Mouse (Mus musculus) c-Kit-positive CD71-positive TER-119-negative erythroid progenitor cells, embryonic 14.5 days (primary cell): ENCODE results near the gene Cog3.

Experiments used
- DNase-seq: peaks from one replicate; pipeline ENCODE4 v3.0.0-alpha.2; 2013; ENCODE audit warnings: low read depth

Cog3 gene

DNA sequence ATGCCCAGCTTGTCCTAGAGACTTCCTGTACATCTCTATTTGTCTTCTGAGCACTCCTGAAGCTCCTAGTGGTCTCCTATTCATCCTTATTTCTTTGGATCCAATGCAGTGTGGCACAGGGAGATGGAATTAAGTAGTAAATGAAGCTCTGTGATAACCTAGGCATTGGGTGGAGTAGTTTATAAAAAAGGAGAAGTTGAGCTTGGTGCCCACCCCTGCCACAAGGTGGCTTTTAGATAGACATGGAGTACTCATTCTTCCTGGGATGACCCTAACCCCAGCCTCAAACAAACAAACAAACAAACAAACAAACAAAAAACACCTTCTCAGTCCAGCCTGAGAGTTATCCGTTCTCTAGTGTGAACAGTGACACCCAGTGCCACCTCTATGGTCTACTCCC, 56.4 kb downstream of the Cog3 start:
- DNase-seq = no peak

DNA sequence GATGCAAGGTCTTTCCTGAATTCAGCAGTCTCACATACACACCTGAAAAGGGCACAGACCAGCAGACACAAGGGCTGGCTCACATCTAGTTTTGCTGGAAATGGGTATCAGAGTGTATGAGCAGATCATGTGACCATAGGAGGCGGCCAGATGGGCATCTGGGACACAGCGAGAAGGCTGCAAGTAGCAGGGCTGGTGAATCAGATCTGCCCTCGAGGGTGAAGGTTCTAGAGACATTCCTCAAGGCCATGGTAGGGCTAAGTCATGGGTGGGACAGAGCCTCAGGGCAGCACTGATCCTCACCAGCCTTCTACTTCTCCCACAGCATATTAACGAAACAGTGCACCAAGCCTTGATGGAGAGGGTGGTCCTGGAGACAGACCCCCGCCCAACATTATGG, 58.2 kb downstream of the Cog3 start:
- DNase-seq = no peak

GRCm38 (mm10) chr14:75690428-75690827, 63.9 kb downstream of the Cog3 start:
- DNase-seq = no peak

DNA sequence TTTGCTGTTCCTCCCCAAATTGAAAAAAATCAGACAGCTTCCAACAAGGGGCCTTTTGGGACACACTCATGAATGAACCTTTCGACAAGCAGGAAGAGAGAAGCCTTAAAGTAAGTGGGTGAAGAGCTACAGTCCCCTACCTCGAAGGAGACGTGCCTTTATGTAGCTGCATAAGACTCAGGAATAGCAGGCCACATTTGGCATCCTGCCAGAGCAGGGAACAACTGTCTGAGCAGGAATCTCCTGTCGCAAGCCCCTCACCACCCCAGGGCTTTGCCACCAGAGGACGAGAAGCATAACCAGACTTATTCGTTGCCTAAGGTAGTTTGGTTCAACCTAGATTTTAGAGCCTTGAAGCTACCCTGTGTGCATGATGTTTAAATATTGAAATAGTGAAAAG, 78.0 kb downstream of the Cog3 start:
- no peak for DNase-seq

DNA sequence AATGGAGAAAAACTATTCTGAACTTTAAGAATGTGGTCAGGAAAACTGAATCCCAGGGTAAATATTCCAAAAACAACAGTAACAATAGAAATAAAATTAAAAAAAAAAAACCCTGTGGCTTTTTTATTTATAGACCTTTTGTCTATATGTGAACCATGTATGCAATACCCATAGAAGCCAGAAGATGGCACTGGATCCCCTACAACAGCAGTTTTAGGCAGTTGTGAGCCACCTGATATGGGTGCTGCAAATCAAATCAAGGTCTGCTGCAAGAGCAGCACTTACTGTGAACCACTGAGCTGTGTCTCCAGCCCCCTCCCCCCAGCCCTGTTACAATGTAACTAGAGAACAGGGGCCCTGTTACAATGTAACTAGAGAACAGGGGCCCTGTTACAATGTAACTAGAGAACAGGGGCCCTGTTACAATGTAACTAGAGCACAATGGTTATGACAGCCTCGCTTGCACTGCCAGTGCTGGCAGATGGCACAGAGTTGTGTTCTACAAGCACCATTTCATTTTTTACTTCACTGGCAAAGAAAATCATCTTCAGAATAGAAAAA, 85.2 kb downstream of the Cog3 start:
- peak; percentile 4 for DNase-seq

GRCm38 (mm10) chr14:75665430-75666180, 88.7 kb downstream of the Cog3 start:
- no peak for DNase-seq

- DNase-seq = no peak
Observed at GRCm38 (mm10) chr14:75661548-75661947, 92.8 kb downstream of the Cog3 start.

GRCm38 (mm10) chr14:75660936-75661335, 93.4 kb downstream of the Cog3 start:
- DNase-seq = no peak
